Mouse (Mus musculus): Measurements from ENCODE around the gene Wipf2.
A peak's percentile ranks its signal among the peaks of the same experiment; 100 is the strongest.
"Not testable (repeated sequence)": the region's sequence is repeated elsewhere in the genome, so short reads cannot be mapped to it uniquely, and the experiment has no call there.

Gene Wipf2

GRCm38 (mm10) chr11:98907437-98908173 is 44.2 kb downstream of the Wipf2 start, which contains the start of gene Cdc6:
Cdc6 (plus strand) TSS chr11:98907801.
- DNase-seq (ENCODE audit: low read depth, low spot score), result peak; percentile 99

DNA sequence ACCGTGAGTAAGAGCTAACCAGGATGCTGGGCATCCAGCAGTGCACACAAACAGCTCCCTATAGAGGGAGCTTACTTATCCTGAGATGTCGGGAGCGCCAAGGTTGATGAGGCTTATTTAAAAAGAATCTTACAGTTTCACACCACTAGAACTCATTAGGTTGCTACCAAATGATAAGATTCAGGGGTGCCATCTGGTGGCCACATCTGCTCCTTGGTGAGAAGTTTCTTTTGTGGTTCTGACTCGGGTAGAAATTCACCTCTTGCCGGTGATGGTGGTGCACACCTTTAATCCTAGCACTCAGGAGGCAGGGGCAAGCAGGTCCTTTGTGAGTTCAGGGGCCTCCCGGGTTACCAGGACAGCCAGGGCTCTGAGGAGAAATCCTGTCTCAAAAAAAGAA is 46.2 kb downstream of the Wipf2 start:
- DNase-seq (ENCODE audit: low read depth, low spot score), result peak; percentile 70

- DNase-seq (ENCODE audit: low read depth, low spot score), result no peak
Observed at GRCm38 (mm10) chr11:98910415-98910814, 47.0 kb downstream of the Wipf2 start.

DNA sequence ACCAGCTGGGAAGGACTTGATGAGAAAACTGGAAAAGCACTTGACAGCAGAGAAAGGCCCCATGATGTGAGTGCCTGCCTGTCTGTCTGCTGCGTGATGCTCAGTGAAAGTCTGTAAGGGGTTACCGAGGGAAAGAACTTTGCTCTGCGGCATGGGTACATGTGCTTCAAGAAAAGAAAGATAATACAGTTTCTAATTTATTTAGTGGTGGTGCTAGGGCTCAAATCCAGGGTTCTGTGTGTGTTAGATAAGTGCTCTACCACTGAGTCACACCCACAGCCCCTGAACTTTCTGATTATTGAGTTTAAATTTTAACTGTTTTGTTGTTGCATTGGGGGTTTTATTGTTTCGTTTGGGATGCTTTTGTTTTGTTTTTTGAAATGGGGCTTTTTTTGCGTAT is 48.1 kb downstream of the Wipf2 start:
- no peak for DNase-seq (ENCODE audit: low read depth, low spot score)

GRCm38 (mm10) chr11:98914196-98914595 is 50.8 kb downstream of the Wipf2 start:
- DNase-seq (ENCODE audit: low read depth, low spot score), result no peak

DNA sequence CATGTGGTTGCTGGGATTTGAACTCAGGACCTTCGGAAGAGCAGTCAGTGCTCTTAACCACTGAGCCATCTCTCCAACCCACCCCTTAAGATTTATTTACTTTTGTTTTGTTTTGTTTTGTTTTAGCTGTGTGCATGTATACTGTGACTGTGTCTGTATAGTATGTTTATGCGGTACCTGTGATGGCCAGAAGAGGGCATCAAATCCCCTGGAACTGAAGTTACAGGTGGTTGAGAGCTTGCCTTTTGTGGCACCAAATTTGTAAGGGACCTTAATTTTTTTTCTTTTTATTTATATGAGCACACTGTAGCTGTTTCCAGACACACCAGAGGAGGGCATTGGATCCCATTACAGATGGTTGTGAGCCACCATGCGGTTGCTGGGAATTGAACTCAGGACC is 52.9 kb downstream of the Wipf2 start:
- peak; percentile 60 for DNase-seq (ENCODE audit: low read depth, low spot score)

DNA sequence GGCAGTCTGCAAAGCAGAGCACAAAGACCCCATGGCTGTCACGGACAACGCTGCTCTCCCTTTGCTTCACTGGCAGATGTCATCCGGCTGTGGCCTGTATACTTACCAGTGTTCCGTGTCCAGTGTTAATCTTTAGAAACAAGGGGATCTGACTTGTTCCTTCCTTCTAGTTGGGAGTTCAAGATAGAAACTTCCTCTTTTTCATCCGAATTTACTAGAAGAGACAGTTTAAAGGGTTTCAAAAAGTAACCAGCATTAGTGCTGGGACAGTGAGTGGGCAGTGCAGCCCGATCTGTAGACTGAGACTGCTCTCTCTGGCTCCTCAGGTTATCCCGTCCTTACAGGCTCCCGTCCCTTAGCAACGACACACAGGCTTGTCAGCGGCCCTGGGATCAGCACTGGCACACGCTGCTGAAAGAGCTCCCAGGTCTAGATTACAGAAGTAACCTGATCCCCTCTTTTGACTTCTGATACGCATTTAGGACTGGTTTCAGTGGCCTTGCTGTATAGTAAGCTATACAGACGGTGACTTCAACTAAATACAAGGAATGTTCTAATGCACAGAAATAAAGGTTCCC is 54.1 kb downstream of the Wipf2 start:
- DNase-seq (ENCODE audit: low read depth, low spot score), result no peak

- DNase-seq (ENCODE audit: low read depth, low spot score), result no peak
Observed at GRCm38 (mm10) chr11:98918231-98918630, 54.8 kb downstream of the Wipf2 start.

DNA sequence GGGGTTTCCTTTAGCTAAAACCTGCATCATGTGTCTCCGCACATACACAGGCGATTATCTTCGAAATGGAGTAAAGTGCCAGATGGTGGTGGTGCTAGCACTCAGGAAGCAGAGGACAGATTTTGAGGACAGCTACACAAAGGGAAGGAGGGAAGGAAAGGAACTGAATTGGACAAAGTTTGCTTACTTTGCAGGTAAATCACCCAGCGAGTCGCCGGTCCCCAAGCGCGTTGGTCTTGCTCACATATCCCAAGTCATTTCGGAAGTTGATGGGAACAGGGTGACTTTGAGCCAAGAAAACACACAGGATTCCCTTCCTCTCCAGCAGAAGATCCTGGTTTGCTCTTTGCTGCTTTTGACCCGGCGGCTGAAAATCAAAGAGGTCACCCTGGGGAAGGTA is 55.6 kb downstream of the Wipf2 start:
- DNase-seq (ENCODE audit: low read depth, low spot score), result no peak

GRCm38 (mm10) chr11:98921813-98922212 is 58.4 kb downstream of the Wipf2 start:
- DNase-seq (ENCODE audit: low read depth, low spot score), result not testable (repeated sequence)

GRCm38 (mm10) chr11:98922307-98922706 is 58.9 kb downstream of the Wipf2 start:
- peak; percentile 38 for DNase-seq (ENCODE audit: low read depth, low spot score)

DNA sequence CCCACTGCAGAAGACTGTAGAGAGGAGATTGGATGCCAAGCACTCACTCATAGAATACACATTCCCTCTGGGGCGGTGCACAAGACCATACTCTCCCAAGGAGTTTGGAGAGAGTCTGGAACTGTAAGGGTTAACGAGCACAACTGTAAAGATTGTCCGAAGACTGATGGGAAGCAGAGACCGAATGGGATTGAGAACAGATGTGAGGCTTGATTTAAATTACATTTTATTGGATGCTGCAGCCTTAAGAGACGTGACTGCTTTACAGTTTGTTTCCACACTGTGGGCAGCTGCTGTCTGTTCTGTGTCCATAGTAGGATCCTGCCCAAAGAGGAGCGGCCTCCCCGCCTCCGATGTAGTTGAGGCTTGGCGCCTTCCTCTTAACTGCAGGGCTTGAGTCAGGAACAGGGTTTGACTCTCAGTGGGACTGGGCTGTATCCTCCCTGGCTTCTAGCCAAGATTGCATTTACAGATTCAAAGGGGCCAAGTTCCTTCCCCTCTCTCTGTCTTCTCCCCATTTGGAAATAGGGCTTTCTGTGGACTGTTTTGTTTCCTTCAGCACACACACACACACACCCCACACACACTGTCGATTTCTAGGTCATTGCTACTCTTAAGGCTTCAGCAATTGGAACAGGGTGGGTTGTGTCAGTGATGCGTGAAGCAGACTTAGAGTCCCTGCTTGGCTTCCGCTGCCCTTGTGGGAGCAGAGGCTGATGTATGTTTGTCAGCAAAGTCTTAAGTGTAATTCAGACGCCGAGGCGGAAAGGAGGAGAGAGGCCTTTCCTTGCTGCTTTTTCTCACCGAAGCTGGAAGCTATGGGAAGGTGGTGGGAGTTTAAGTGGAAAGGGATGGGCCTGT is 59.6 kb downstream of the Wipf2 start:
- DNase-seq (ENCODE audit: low read depth, low spot score), result not testable (repeated sequence)

DNA sequence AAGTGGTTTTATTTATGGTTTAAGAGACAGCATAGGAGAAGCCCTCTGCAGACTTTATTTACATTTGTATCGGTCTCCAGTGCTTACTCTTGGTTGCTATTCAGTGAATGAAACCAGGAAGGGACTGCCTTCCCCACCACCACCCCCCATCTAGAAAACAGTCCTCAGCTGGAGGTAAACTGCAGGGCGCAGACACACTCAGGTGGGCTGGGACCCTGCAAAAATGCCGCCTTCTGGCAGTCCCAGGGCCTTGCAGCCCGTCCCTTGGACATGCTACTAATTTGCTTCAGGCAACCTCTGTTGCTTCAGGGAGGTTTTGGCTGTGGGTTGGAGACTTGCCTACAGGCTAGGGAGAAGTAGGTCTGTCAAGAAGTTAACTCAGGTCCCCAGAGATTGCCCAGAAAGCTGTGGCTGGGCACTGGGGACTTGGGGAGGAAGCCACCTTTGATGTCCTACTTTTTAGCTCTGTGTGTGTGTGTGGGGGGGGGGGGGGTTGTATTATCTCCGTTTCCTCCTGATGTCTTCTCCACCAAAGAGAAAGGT is 61.3 kb downstream of the Wipf2 start:
- DNase-seq (ENCODE audit: low read depth, low spot score), result no peak

GRCm38 (mm10) chr11:98925265-98925721 is 61.9 kb downstream of the Wipf2 start:
- DNase-seq (ENCODE audit: low read depth, low spot score), result no peak

DNA sequence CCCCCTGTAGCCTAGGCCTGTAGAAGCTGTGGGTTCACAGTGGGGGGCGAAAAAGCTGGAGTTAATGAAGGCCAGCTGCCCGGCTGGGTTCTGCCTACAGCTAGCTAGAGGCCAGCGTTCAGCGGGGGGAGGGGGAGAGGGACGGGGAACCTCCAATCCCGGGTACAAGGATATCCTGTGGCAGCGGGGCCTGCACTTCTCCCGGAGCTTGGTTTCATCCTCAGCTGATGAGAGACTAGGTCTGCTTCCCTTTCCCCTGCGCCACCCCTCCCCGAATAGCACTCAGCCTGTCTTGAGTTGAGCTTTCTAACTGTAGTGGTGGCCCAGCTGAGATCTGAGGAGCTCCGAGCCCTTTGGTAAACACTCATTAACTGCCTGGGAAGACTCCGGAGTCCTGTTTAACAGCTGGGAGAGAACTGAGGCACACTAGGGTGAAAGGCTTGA is 62.5 kb downstream of the Wipf2 start:
- no peak for DNase-seq (ENCODE audit: low read depth, low spot score)

- DNase-seq (ENCODE audit: low read depth, low spot score), result no peak
Observed at GRCm38 (mm10) chr11:98926553-98926952, 63.1 kb downstream of the Wipf2 start.

GRCm38 (mm10) chr11:98927438-98928076 is 64.1 kb downstream of the Wipf2 start, which contains the start of gene Rara:
Rara (plus strand) TSS chr11:98927818.
- no peak for DNase-seq (ENCODE audit: low read depth, low spot score)

DNA sequence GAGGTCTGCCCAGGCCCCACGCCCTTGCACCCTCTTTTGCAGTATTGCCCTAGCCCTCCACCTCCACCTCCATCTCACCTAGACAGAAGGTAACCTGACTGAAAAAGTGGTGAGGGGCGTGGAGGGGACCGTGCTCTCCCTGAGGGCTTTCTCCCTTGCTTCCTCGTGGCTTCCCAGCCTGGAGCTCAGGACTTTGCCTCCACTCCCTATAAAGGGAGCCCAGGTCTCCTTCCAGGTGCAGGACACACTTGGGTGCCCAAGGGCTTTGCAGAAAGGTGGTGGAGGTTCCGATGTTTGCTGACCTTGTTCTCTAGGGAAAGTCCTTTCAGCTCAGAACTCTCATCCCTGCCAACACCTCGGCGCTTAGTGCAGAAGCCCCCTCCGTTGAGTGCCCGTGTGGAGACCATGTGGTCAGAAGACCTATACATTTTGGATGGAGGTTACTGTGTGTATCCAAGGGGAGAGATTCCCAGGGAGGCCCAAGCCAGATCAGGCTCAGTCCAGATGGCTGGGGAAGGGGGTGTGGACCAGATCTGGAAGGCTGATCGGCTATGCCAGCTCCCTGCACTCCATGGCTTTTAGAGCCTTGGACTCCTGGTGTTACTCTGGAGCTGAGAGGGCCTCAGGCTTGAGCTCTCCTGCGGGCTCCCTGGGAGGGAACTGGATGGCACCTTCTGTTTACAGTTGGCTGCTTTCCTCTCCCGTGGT is 64.9 kb downstream of the Wipf2 start:
- no peak for DNase-seq (ENCODE audit: low read depth, low spot score)

- DNase-seq (ENCODE audit: low read depth, low spot score), result no peak
Observed at GRCm38 (mm10) chr11:98929503-98929902, 66.1 kb downstream of the Wipf2 start.

DNA sequence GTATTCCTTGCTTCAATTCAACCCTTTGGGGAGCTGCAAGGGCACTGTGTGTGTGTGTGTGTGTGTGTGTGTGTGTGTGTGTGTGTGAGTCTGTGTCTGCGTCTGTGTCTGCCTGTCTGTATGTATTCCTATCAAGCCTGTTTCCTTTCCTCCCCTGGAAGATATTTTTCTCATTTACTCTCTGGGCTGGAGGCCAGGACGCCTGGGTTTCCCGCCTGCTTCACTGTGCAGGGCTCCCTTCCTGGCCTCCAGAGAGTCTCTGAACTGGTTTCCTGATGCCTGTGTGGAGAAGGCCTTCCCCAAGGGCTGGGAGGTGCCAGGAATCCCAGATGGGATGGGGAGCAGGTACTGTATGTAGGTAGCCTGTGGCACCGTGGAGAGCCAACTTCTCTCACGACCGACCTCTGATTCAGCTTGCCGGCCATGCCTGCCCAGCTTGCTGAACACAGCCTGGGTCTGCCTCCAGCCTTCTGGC is 66.7 kb downstream of the Wipf2 start:
- DNase-seq (ENCODE audit: low read depth, low spot score), result no peak

Data from A20 (cell line).